Mouse (Mus musculus) Patski (cell line): ENCODE data around the gene Palm2. TPM values are rescaled to one million over a fixed set of nuclear protein-coding genes. Genes with fewer than 3 reads are reported as not detected.

Source experiments
- ATAC-seq: fragments of 100-300 bp; one replicate; pipeline ENCODE4 v1.8.0; 2021
- CTCF ChIA-PET: fragments of 350-600 bp; sonication (Branson Sonifier 250); formaldehyde crosslinking; loops from one replicate; lab custom pipeline; 2022; ENCODE audit warnings: inconsistent platforms; lab: Charles Lee
- POLR2A ChIA-PET: fragments of 350-600 bp; sonication (Branson Sonifier 250); formaldehyde crosslinking; loops from one replicate; lab custom pipeline; 2022; ENCODE audit warnings: antibody characterized with exemption, inconsistent platforms; lab: Charles Lee
- DNase-seq: peaks from one replicate; pipeline ENCODE4 v3.0.0-alpha.2; 2011; ENCODE audit warnings: low read depth, low spot score
- H3K27me3 ChIP-seq: fragments of 371-371 bp; one replicate; pipeline ENCODE4 v1.5.1; 2021
- CTCF ChIP-seq: fragments of 100-300 bp; IDR thresholded peaks from one replicate; pipeline ENCODE4 v1.5.1; 2021
- in situ Hi-C: fragments of 300-500 bp; cut with MboI; formaldehyde crosslinking; loops from 3 replicates; pipeline ENCODE4 v1.11.1; 2018; ENCODE audit warnings: low pct_unique_long_range_greater_than_20kb, mixed read lengths
- polyA plus RNA-seq: library from polyadenylated mRNA; unstranded; gene quantifications from one replicate; pipeline ENCODE4 v1.2.3, GENCODE M21; 2021

Gene Palm2
- polyA plus RNA-seq, 1 experiment from 2014 or later, result 0.71 TPM

GRCm38 (mm10) chr4:57586933-57587658 lies 153.0 kb downstream of the Palm2 start:
- ChIA-PET CTCF (interaction anchor here (1.2 kb wide), 1 partner anchor 123 kb away, joined by 3 read pairs; no protein-coding TSS in a partner anchor), POLR2A (no interaction called here)
- in situ Hi-C loops, result no loop called here
- ATAC-seq (no peak), DNase-seq (no peak)
- H3K27me3 ChIP-seq, result no peaks in the 10 kb centered on the region
- TF ChIP-seq CTCF, result no peak

- ATAC-seq, result no peak
- ChIA-PET CTCF (no interaction called here), POLR2A (no interaction called here)
- in situ Hi-C loops, result no loop called here
- DNase-seq, result no peak
- H3K27me3 ChIP-seq, result no peaks in the 10 kb centered on the region
- TF ChIP-seq CTCF, result no peak
Observed at GRCm38 (mm10) chr4:57588356-57588755, 154.3 kb downstream of the Palm2 start.

GRCm38 (mm10) chr4:57592751-57593150 lies 158.7 kb downstream of the Palm2 start:
- in situ Hi-C loops, result no loop called here
- POLR2A ChIA-PET, result no interaction called here
- TF ChIP-seq CTCF, result no peak

GRCm38 (mm10) chr4:57599946-57600345 lies 165.9 kb downstream of the Palm2 start:
- ATAC-seq, result no peak

More at GRCm38 (mm10) chr4:57592751-57593150, 158.7 kb downstream of the Palm2 start:
- ATAC-seq, result no peak
- DNase-seq, result no peak
- CTCF ChIA-PET, result interaction anchor here (0.7 to 1.0 kb wide), 3 partner anchors 8 to 15 kb away, joined by 3 to 4 read pairs (median 3); no protein-coding TSS in a partner anchor
- no peaks in the 10 kb centered on the region for H3K27me3 ChIP-seq

GRCm38 (mm10) chr4:57600685-57601457 lies 166.8 kb downstream of the Palm2 start:
- ATAC-seq (no peak), DNase-seq (no peak)
- TF ChIP-seq CTCF, result no peak
- CTCF ChIA-PET, result interaction anchor here (1.7 to 2.1 kb wide), 2 partner anchors 8 to 149 kb away, joined by 4 to 5 read pairs; no protein-coding TSS in a partner anchor
- POLR2A ChIA-PET, result no interaction called here
- in situ Hi-C loops, result no loop called here
- H3K27me3 ChIP-seq, result no peaks in the 10 kb centered on the region

More at GRCm38 (mm10) chr4:57599946-57600345, 165.9 kb downstream of the Palm2 start:
- ChIA-PET CTCF (no interaction called here), POLR2A (no interaction called here)
- no peak for DNase-seq
- no peaks in the 10 kb centered on the region for H3K27me3 ChIP-seq
- in situ Hi-C loops, result no loop called here
- TF ChIP-seq CTCF, result no peak

- ATAC-seq (peak; percentile 13), DNase-seq (no peak)
- in situ Hi-C loops, result no loop called here
- ChIA-PET POLR2A (no interaction called here), CTCF (interaction anchor here (1.2 to 2.1 kb wide), 3 partner anchors 9 to 150 kb away, joined by 3 to 5 read pairs (median 4); no protein-coding TSS in a partner anchor)
- H3K27me3 ChIP-seq, result no peaks in the 10 kb centered on the region
- TF ChIP-seq CTCF, result no peak
Observed at GRCm38 (mm10) chr4:57601458-57601835, 167.4 kb downstream of the Palm2 start.

GRCm38 (mm10) chr4:57601903-57602617 lies 168.0 kb downstream of the Palm2 start:
- ATAC-seq (peak; percentile 80), DNase-seq (peak; percentile 68)
- no peaks in the 10 kb centered on the region for H3K27me3 ChIP-seq
- in situ Hi-C loops, result no loop called here
- ChIA-PET CTCF (interaction anchor here (1.2 to 2.1 kb wide), 3 partner anchors 9 to 150 kb away, joined by 3 to 5 read pairs (median 4); no protein-coding TSS in a partner anchor), POLR2A (no interaction called here)
- no peak for TF ChIP-seq CTCF

GRCm38 (mm10) chr4:57606258-57606657 lies 172.2 kb downstream of the Palm2 start:
- in situ Hi-C loops, result loop anchor here (5.0 kb wide), 2 partner anchors 149 to 229 kb away; no protein-coding TSS in a partner anchor
- CTCF ChIA-PET, result interaction anchor here (1.2 to 2.8 kb wide), 4 partner anchors 39 to 154 kb away, joined by 3 to 19 read pairs (median 4); no protein-coding TSS in a partner anchor
- no peak for DNase-seq

GRCm38 (mm10) chr4:57607247-57607942 lies 173.3 kb downstream of the Palm2 start:
- in situ Hi-C loops, result loop anchor here (5.0 kb wide), 2 partner anchors 150 to 230 kb away; no protein-coding TSS in a partner anchor
- ChIA-PET POLR2A (no interaction called here), CTCF (interaction anchor here (1.3 to 2.8 kb wide), 5 partner anchors 41 to 155 kb away, joined by 4 to 19 read pairs (median 5); no protein-coding TSS in a partner anchor)
- H3K27me3 ChIP-seq, result no peaks in the 10 kb centered on the region
- no peak for ATAC-seq
- no peak for DNase-seq
- peak; percentile 76 for TF ChIP-seq CTCF

More at GRCm38 (mm10) chr4:57606258-57606657, 172.2 kb downstream of the Palm2 start:
- POLR2A ChIA-PET, result no interaction called here
- TF ChIP-seq CTCF, result no peak
- H3K27me3 ChIP-seq, result no peaks in the 10 kb centered on the region
- no peak for ATAC-seq
